Mouse (Mus musculus) E14TG2a.4 (cell line): ENCODE data around the gene Tsnaxip1.

Experiments
- CTCF ChIP-seq: conservative IDR thresholded peaks from 2 replicates; pipeline ENCODE4 v1.5.1; 2014; ENCODE audit warnings: low read length
- NANOG ChIP-seq: IDR thresholded peaks from 2 replicates; pipeline ENCODE4 v1.6.1; 2014; ENCODE audit warnings: borderline replicate concordance, low read length, mixed read lengths
- POU5F1 ChIP-seq: IDR thresholded peaks from 2 replicates; pipeline ENCODE4 v1.6.1; 2014; ENCODE audit warnings: low read length, borderline replicate concordance

GRCm38 (mm10) chr8:105798408-105798807 is 29.1 kb upstream of the Tsnaxip1 start:
- TF ChIP-seq CTCF: no peak
- TF ChIP-seq NANOG: no peak
- TF ChIP-seq POU5F1: no peak
